Mouse (Mus musculus) adrenal gland, postnatal 25 days (tissue): ENCODE measurements around the gene Teddm3. TPM values are rescaled to one million over a fixed set of nuclear protein-coding genes. Genes with fewer than 3 reads are reported as not detected.
"Not testable (repeated sequence)": the region's sequence is repeated elsewhere in the genome, so short reads cannot be mapped to it uniquely, and the experiment has no call there.

ENCODE experiments used
- DNase-seq: peaks from one replicate; pipeline ENCODE4 v3.0.0; 2021; ENCODE audit warnings: mixed read lengths
- long read RNA-seq: library from polyadenylated mRNA; stranded (forward); transcript quantifications from one replicate; pipeline ENCODE4 v2.0.0, GENCODE M21; 2021
- total RNA-seq: library from RNA; stranded (reverse); gene quantifications from 2 replicates; pipeline ENCODE4 v1.2.3, GENCODE M21; 2021

Gene Teddm3
- not detected in 2 replicates for total RNA-seq
- long read RNA-seq: 0 reads

GRCm38 (mm10) chr16:21153900-21154299, at the start of gene Teddm3:
TSS of gene Teddm3 (minus strand) at chr16:21154000.
- not testable (repeated sequence) for DNase-seq

- no peak for DNase-seq
Measured at GRCm38 (mm10) chr16:21202731-21203130, 48.9 kb upstream of the Teddm3 start.

- no peak for DNase-seq
Measured at GRCm38 (mm10) chr16:21199426-21199825, 45.6 kb upstream of the Teddm3 start.

GRCm38 (mm10) chr16:21198529-21198928, 44.7 kb upstream of the Teddm3 start:
- DNase-seq: no peak

GRCm38 (mm10) chr16:21198006-21198405, 44.2 kb upstream of the Teddm3 start:
- no peak for DNase-seq

- no peak for DNase-seq
Measured at GRCm38 (mm10) chr16:21197542-21197941, 43.7 kb upstream of the Teddm3 start.

GRCm38 (mm10) chr16:21196576-21196975, 42.8 kb upstream of the Teddm3 start:
- DNase-seq: no peak

GRCm38 (mm10) chr16:21195260-21195866, 41.6 kb upstream of the Teddm3 start:
- DNase-seq: no peak

- no peak for DNase-seq
Measured at GRCm38 (mm10) chr16:21194182-21194581, 40.4 kb upstream of the Teddm3 start.

- DNase-seq: no peak
Measured at GRCm38 (mm10) chr16:21192509-21193354, 38.9 kb upstream of the Teddm3 start.

- DNase-seq: no peak
Measured at GRCm38 (mm10) chr16:21191569-21191968, 37.8 kb upstream of the Teddm3 start.

- no peak for DNase-seq
Measured at GRCm38 (mm10) chr16:21188345-21188744, 34.5 kb upstream of the Teddm3 start.

- no peak for DNase-seq
Measured at GRCm38 (mm10) chr16:21187568-21187967, 33.8 kb upstream of the Teddm3 start.

- DNase-seq: no peak
Measured at GRCm38 (mm10) chr16:21184697-21185096, 30.9 kb upstream of the Teddm3 start.

GRCm38 (mm10) chr16:21182108-21182507, 28.3 kb upstream of the Teddm3 start:
- no peak for DNase-seq

GRCm38 (mm10) chr16:21175236-21175635, 21.4 kb upstream of the Teddm3 start:
- no peak for DNase-seq

GRCm38 (mm10) chr16:21168730-21169129, 14.9 kb upstream of the Teddm3 start:
- DNase-seq: no peak

GRCm38 (mm10) chr16:21165343-21166220, 11.8 kb upstream of the Teddm3 start:
- not testable (repeated sequence) for DNase-seq

- not testable (repeated sequence) for DNase-seq
Measured at GRCm38 (mm10) chr16:21163423-21163822, 9.6 kb upstream of the Teddm3 start.

GRCm38 (mm10) chr16:21159226-21159625, 5.4 kb upstream of the Teddm3 start:
- DNase-seq: not testable (repeated sequence)

- DNase-seq: not testable (repeated sequence)
Measured at GRCm38 (mm10) chr16:21156261-21156660, 2.5 kb upstream of the Teddm3 start.

- no peak for DNase-seq
Measured at GRCm38 (mm10) chr16:21151564-21152361, 2.0 kb downstream of the Teddm3 start.
